Mouse (Mus musculus): ENCODE measurements around the gene Phf5a.

DNA sequence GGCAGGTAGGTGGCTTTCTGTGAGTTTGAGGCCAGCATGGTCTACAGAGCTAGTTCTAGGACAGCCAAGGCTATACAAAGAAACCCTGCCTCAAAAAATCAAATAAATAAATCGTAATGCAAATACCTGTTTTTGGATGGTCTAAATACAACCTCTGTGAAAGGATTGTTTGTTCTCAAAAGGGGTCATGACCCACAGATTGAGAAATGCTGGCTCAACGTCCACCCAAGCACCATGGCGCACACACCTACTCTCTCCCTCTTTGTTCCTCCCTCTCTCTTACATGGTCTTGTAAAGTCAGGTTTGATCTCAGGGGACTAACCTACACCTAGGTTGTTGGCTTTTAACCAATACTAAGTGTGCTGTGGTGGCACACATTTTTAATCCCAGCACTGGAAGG, 49.1 kb downstream of the Phf5a start:
- TF ChIP-seq POLR2A (IDR thresholded peaks at IDR 0.05; ENCODE audit: borderline replicate concordance, insufficient read depth, low read length) = no peak
- no peak for TF ChIP-seq CTCF (IDR thresholded peaks at IDR 0.05; ENCODE audit: borderline replicate concordance, insufficient read depth, low read depth, low read length)

Data from cerebellum, adult 2 months (tissue).